In the genomic region with DNA sequence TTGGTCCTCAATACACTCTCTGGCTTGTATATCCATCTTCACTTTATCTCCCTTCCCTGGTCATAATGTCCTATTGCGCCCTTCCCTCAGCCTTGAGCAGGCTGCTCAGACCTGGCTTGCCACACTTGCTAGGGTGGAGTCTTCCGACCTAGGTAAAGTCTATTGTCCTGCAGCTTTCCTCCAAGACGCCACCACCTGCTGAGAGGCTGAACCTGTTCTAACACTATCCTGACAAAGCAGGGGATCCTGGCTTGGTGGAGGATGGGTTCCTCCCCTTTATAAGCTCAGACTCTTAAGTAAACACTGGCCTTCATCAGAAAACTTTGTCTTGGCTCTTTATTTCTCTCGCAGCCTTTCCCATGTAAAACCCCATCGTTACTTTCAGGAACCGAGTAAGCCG, we compare ENCODE assay signal across 23 mouse cellular contexts. TPM values are rescaled to one million over a fixed set of nuclear protein-coding genes. Genes with fewer than 3 reads are reported as not detected.
DNase-seq lines count a peak whose midpoint lies in the region; ATAC-seq lines count a peak whose summit lies in the region.
"Had no signal": no experiment of that assay in that cellular context is flagged by ENCODE, and none has a peak within 500 bp of the region (broad histone marks: within the 10 kb centered on the region; RNA-seq: fewer than 3 reads in every experiment).

No protein-coding gene starts in this region.

- no peak for ATAC-seq in limb, embryonic 11.5 days (ENCODE audit: insufficient number of reproducible peaks, low FRiP score, low TSS enrichment, low read depth)
- ATAC-seq: activated CD4-positive, CD25-positive, alpha-beta regulatory T cell, adult 4 months; forebrain, embryonic 13.5 days; forebrain, embryonic 16.5 days; intestine, postnatal 0 days; Patski had no signal

- no peak overlapping the region for H3K9ac ChIP-seq in limb, embryonic 11.5 days (ENCODE audit: low read length)
- H3K9ac ChIP-seq: forebrain, embryonic 13.5 days; hindbrain, embryonic 12.5 days; hindbrain, embryonic 15.5 days had no signal

- H3K4me3 ChIP-seq in limb, embryonic 11.5 days (ENCODE audit: low read depth, low read length) = no peak overlapping the region
- H3K4me3 ChIP-seq: forebrain, embryonic 10.5 days; forebrain, embryonic 13.5 days; gastrocnemius, adult 2 months; hindbrain, embryonic 12.5 days; hindbrain, embryonic 15.5 days had no signal

- H3K4me1 ChIP-seq in limb, embryonic 11.5 days (ENCODE audit: control insufficient read depth, insufficient read depth, low read length) = peaks cover 4% of the 10 kb centered on the region; the same call in 1 of the 2 replicates

- no peaks in the 10 kb centered on the region for H3K36me3 ChIP-seq in limb, embryonic 11.5 days (ENCODE audit: control insufficient read depth, insufficient read depth, low read length)
- H3K36me3 ChIP-seq: forebrain, embryonic 10.5 days; hindbrain, embryonic 12.5 days; hindbrain, embryonic 15.5 days had no signal

- no peaks in the 10 kb centered on the region for H3K27me3 ChIP-seq in limb, embryonic 11.5 days (ENCODE audit: control insufficient read depth, insufficient read depth, low read length)
- H3K27me3 ChIP-seq: forebrain, embryonic 13.5 days; hindbrain, embryonic 12.5 days; hindbrain, embryonic 15.5 days; Patski had no signal

- no peak overlapping the region for H3K4me2 ChIP-seq in limb, embryonic 11.5 days (ENCODE audit: low read depth, severe bottlenecking)
- H3K4me2 ChIP-seq: forebrain, embryonic 13.5 days; heart, embryonic 11.5 days; hindbrain, embryonic 12.5 days; hindbrain, embryonic 15.5 days had no signal

- H3K9me3 ChIP-seq in limb, embryonic 11.5 days (ENCODE audit: control insufficient read depth, low read length) = no peaks in the 10 kb centered on the region
- H3K9me3 ChIP-seq: forebrain, embryonic 10.5 days; forebrain, embryonic 13.5 days; hindbrain, embryonic 12.5 days; hindbrain, embryonic 15.5 days had no signal

- WGBS in limb, embryonic 11.5 days = 84% methylated on average over 7 of the region's 7 CpGs

- peak; percentile 37 for DNase-seq in cerebellum, adult 9-11 months
- no peak for DNase-seq in cerebellum, postnatal 36 days
- DNase-seq in ZHBTc4 (ENCODE audit: low read depth, low spot score) (peak; percentile 63), MN1 (ENCODE audit: low spot score) (no peak)
- DNase-seq in limb, embryonic 11.5 days (ENCODE audit: low spot score) = peak; percentile 13
- DNase-seq in layer of hippocampus, adult 9-11 months = no peak
- DNase-seq: adrenal gland, postnatal 10 days; adrenal gland, postnatal 36 days; cerebellum, adult 18-20 months; cerebellum, adult 9-10 months; cerebellum, postnatal 25 days; gastrocnemius, adult 2 months; gastrocnemius, postnatal 14 days; heart, adult 11 months had no signal

- no peak overlapping the region for H3K27ac ChIP-seq in limb, embryonic 11.5 days (replicated peaks; ENCODE audit: low read depth, low read length)
- H3K27ac ChIP-seq: forebrain, embryonic 10.5 days; forebrain, embryonic 13.5 days; hindbrain, embryonic 12.5 days; hindbrain, embryonic 15.5 days had no signal

RNA-seq across cellular contexts. Expression of a gene that starts 47.4 kb away (rescaled TPM):
- polyA plus RNA-seq in limb, embryonic 11.5 days (2014; fragmentation: Nextera tagmentation; extraction: Ambion mirVana) = 5.7 and 7.7 TPM in 2 replicates

Comparison
In these comparisons a context has a peak if more than half of its experiments do, and no peak if none do; other contexts are left out.
1. DNase-seq: peak in cerebellum, adult 9-11 months (single experiment), ZHBTc4 (single experiment) and limb, embryonic 11.5 days (single experiment); none in cerebellum, postnatal 36 days (0 of 2), layer of hippocampus, adult 9-11 months (single experiment) and MN1 (single experiment).